Mouse (Mus musculus): ENCODE data around the gene Golm1.

Golm1 gene

GRCm38 (mm10) chr13:59590691-59591090 is 84.9 kb downstream of the Golm1 start:
- DNase-seq (ENCODE audit: low spot score) = no peak

DNA sequence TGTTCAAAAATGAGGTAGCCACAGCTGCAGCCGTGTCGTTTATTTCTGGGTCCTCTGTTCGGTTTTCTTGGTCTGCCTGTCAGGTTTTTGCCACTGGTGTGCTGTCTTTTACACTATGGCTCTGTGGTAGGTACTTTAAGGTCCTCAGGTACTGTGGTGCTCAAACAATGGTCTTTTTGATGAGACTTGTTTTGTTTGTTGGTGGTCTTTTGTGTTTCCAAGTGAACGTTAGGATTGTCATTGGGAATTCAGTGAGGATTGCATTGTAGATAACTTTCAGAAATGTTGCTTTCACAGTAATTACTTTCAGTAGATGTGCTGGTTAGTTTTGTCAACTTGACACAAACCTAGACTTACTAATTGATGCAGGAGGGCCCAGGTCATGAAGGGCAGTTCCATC is 85.9 kb downstream of the Golm1 start:
- DNase-seq (ENCODE audit: low spot score) = no peak

DNA sequence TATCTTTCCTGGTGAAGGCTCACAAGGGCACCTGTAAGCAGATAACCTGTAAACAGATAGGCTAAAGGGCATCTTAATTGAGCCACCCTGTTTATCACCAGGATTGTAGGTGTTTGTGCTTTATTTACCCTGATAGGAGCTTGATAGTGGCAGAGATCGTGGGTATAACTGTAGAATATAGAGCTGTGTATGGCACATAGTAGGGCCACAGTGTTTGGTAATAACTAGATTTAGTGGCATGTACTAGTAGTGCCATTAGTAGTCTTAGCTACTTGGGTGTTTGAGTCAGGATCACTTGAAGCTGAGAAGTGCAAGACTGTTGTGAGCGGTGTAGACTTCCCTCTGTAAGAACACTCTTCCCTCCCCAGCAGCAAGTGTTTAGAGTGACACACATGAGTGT is 88.4 kb downstream of the Golm1 start:
- no peak for DNase-seq (ENCODE audit: low spot score)

GRCm38 (mm10) chr13:59585648-59586005 is 90.0 kb downstream of the Golm1 start:
- peak; percentile 24 for DNase-seq (ENCODE audit: low spot score)

GRCm38 (mm10) chr13:59584947-59585647 is 90.5 kb downstream of the Golm1 start, which contains the start of the genes Agtpbp1 and Naa35:
Agtpbp1 (minus strand) TSS chr13:59585227.
Naa35 (plus strand) TSS chr13:59585259.
- peak; percentile 99 for DNase-seq (ENCODE audit: low spot score)

Data from c-Kit-positive CD71-positive TER-119-positive erythroid progenitor cells, embryonic 14.5 days (primary cell).